Mouse (Mus musculus) hindbrain, postnatal 0 days (tissue): ENCODE measurements around the gene Pim3. TPM values are rescaled to one million over a fixed set of nuclear protein-coding genes. Genes with fewer than 3 reads are reported as not detected.

Experiments
- ATAC-seq: fragments of 200-750 bp; cut with Nextera tagmentation; 2 replicates; pipeline ENCODE4 v1.8.0; 2017; ENCODE audit warnings: mild to moderate bottlenecking, moderate TSS enrichment, moderate library complexity
- DNase-seq: peaks from one replicate; pipeline ENCODE4 v3.0.0-alpha.2; 2015; ENCODE audit warnings: low spot score
- H3K27ac ChIP-seq: fragments of 300-500 bp; sonication (generic); 2 replicates; pipeline ENCODE4 v1.5.1; 2014; ENCODE audit warnings: mild to moderate bottlenecking
- H3K27me3 ChIP-seq: fragments of 300-500 bp; sonication (generic); 2 replicates; pipeline ENCODE4 v1.6.1; 2014; ENCODE audit warnings: low read length, mixed read lengths; ENCODE audit not compliant: insufficient read depth
- H3K36me3 ChIP-seq: fragments of 300-500 bp; sonication (generic); 2 replicates; pipeline ENCODE4 v1.6.1; 2014; ENCODE audit warnings: low read length, mixed read lengths; ENCODE audit not compliant: insufficient read depth
- H3K4me1 ChIP-seq: fragments of 300-500 bp; sonication (generic); 2 replicates; pipeline ENCODE4 v1.6.1; 2014; ENCODE audit warnings: antibody characterized with exemption, low read length, mixed read lengths; ENCODE audit not compliant: insufficient read depth
- H3K4me2 ChIP-seq: fragments of 300-500 bp; sonication (generic); 2 replicates; pipeline ENCODE4 v1.6.1; 2014; ENCODE audit warnings: low read depth, mild to moderate bottlenecking, low read length, moderate library complexity, mixed read lengths
- H3K4me3 ChIP-seq: fragments of 300-500 bp; sonication (generic); 2 replicates; pipeline ENCODE4 v1.5.1; 2014; ENCODE audit warnings: low read length
- H3K9ac ChIP-seq: fragments of 300-500 bp; sonication (generic); replicated peaks from 2 replicates; pipeline ENCODE4 v1.6.1; 2014; ENCODE audit warnings: mild to moderate bottlenecking, low read length, moderate library complexity, mixed read lengths
- H3K9me3 ChIP-seq: fragments of 300-500 bp; sonication (generic); 2 replicates; pipeline ENCODE4 v1.6.1; 2016; ENCODE audit warnings: low read length, mixed read lengths
- CTCF ChIP-seq: IDR thresholded peaks from 2 replicates; pipeline ENCODE4 v1.5.1; 2016; ENCODE audit warnings: antibody characterized with exemption, control low read depth, low read depth
- WGBS: fragments of 180-500 bp; shearing (Covaris S2); extraction: QIAGEN DNeasy Blood & Tissue Kit; methylation state at CpG from one replicate; pipeline ENCODE4 v1.1.7; 2014; 5-methylcytosine and 5-hydroxymethylcytosine counted together
- polyA plus RNA-seq: library from polyadenylated mRNA; unstranded; fragments of >200 nt; fragmentation: Nextera tagmentation; extraction: Ambion mirVana; gene quantifications from 2 replicates; pipeline ENCODE4 v1.2.1, GENCODE M21; 2015
- total RNA-seq: library from RNA; depleted of rRNA; stranded (reverse); fragments of >200 nt; gene quantifications from 2 replicates; pipeline ENCODE4 v1.2.3, GENCODE M21; 2014

Pim3 gene
- total and polyA plus RNA-seq, 2 experiments from 2014 or later = 69.8 to 104 TPM

DNA sequence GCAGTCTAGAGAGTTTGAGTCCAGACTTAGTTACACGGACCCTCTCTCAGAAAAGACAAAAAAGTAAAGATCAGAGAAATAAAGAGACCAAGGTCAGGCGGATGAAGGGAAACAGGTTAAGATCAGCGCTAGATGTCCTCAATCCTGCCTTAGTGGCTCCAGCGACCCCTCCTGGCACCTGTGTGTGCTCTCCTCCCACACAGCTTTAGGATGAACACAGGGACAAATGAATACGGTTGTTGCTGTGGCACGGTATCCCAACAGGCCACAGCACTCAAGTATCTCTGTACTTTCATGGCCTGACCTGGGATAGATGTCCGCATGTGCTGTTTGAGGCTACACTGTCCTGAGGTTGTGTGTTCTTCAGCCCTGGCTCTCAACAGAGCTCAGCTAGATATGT, 33.1 kb downstream of the Pim3 start:
- no peak for ATAC-seq
- Histone ChIP-seq H3K9me3 (no peaks in the 10 kb centered on the region), H3K9ac (no peak overlapping the region), H3K4me1 (peaks cover 5% of the 10 kb centered on the region; the same call in 1 of the 2 replicates), H3K4me2 (no peak overlapping the region), H3K4me3 (no peak overlapping the region), H3K27ac (no peak overlapping the region), H3K36me3 (no peaks in the 10 kb centered on the region), H3K27me3 (no peaks in the 10 kb centered on the region)
- no peak; the same call in 1 of the 2 replicates for TF ChIP-seq CTCF
- WGBS = 69% methylated on average over 7 of the region's 7 CpGs
- DNase-seq = no peak

DNA sequence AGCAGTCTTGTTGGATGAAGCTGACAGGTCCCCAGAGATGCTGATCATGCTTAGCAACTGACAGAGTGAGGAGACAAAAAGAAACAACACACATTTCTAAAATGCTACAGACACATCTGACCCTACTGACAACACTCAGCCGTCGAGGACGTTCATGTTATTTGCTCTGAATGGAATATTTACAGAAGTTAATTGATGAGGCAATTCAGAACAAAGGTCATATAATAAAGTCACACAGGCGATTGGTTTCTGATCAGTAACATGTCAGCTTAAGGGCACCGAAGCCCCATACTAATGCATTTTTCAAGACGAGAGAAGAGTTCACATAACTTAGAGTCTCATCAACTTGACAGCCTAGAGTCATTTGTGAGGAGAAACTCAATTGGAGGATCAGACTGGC, 33.9 kb downstream of the Pim3 start:
- Histone ChIP-seq H3K9ac (no peak overlapping the region), H3K4me3 (no peak overlapping the region), H3K27ac (no peak overlapping the region), H3K9me3 (no peaks in the 10 kb centered on the region), H3K36me3 (no peaks in the 10 kb centered on the region), H3K4me2 (no peak overlapping the region), H3K27me3 (no peaks in the 10 kb centered on the region), H3K4me1 (peaks cover 4% of the 10 kb centered on the region; the same call in 1 of the 2 replicates)
- no peak for TF ChIP-seq CTCF
- ATAC-seq = no peak
- no peak for DNase-seq
- 83% methylated on average over 6 of the region's 6 CpGs for WGBS

DNA sequence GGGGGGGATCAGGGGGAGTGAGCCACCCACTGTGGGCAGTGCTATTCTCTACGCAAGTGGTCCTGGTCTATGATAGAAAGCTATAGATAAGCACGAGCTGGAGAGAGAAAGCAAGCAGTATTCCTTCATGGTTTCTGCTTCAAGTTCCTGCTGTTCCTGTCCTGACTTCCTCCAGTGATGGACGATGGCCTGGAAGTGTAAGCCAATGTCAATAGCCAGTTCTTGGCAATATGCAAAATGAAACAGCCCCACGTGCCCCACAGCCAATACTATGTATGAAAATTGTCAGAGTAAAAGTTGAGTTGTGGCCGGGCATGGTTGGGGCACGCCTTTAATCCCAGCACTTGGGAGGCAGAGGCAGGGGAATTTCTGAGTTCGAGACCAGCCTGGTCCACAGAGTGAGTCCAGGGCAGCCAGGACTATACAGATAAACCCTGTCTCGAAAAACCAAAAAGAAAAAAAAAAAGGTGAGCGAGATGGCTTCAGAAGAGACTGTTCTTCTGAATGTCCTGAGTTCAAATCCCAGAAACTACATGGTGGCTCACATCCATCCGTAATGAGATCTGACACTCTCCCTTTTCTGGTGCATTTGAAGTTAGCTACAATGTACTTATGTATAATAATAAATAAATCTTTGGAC, 34.5 kb downstream of the Pim3 start:
- Histone ChIP-seq H3K9me3 (no peaks in the 10 kb centered on the region), H3K36me3 (no peaks in the 10 kb centered on the region), H3K4me3 (no peak overlapping the region), H3K9ac (no peak overlapping the region), H3K27me3 (no peaks in the 10 kb centered on the region), H3K27ac (no peak overlapping the region), H3K4me1 (no peaks in the 10 kb centered on the region), H3K4me2 (no peak overlapping the region)
- 82% methylated on average over 10 of the region's 10 CpGs for WGBS
- no peak for DNase-seq
- no peak for TF ChIP-seq CTCF
- no peak for ATAC-seq

DNA sequence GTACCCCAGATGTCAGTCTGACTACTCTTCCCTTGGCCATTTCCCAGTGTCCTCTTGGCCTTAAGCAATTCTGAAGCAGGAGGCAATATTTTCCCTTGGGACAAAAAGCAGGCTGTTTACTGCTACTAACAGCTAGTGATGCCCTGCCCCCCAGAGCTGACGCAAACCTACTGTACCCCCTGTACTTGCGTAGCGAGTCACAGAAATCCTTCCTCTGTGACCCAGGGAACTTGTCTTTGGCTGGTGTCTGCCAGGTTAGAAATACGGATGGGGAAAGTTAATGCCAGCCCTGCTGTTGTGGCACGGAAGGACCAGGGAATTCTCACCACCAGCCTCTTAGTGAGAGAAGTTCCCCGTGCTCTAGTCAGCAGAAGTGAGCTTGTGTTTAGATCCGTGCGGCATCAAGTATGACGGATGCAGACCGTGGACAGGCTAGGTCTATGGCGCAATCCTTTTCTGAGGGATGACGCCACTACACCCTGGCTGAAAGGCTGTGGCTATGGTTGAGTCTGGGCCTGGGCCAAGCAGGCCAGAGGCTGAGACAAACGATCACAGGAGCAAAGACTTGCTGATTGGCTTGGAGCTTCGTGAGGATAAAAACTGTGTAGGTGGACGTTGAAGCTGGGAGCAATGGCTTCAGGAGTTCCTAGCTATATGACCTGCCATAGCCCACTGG, 40.4 kb downstream of the Pim3 start:
- 90% methylated on average over 15 of the region's 15 CpGs for WGBS
- Histone ChIP-seq H3K27me3 (no peaks in the 10 kb centered on the region), H3K4me2 (no peak overlapping the region), H3K4me1 (no peaks in the 10 kb centered on the region), H3K27ac (no peak overlapping the region), H3K36me3 (no peaks in the 10 kb centered on the region), H3K9ac (no peak overlapping the region), H3K4me3 (no peak overlapping the region), H3K9me3 (no peaks in the 10 kb centered on the region)
- TF ChIP-seq CTCF = no peak
- DNase-seq = no peak
- no peak for ATAC-seq

DNA sequence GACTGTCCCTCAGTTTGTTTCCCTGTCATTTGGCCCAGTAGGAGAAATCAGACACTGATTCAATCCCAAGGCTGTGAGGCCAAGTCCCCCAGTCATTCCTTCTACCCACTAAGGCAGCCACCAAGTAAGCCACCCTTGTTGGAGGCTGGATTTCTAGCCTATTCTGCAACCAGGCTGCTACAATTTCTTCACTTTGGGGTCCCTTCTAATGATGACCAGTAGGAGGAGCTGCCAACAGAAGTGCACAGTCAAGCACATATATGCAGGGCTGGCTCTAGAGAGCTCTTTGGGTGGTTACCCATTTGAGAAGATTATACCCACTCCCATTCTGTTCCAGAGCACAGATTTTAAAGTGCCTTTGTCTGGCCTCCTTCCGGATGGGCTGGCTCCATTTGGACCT, 41.1 kb downstream of the Pim3 start:
- Histone ChIP-seq H3K27ac (no peak overlapping the region), H3K9me3 (no peaks in the 10 kb centered on the region), H3K36me3 (no peaks in the 10 kb centered on the region), H3K4me1 (no peaks in the 10 kb centered on the region), H3K4me2 (no peak overlapping the region), H3K9ac (no peak overlapping the region), H3K27me3 (no peaks in the 10 kb centered on the region), H3K4me3 (no peak overlapping the region)
- DNase-seq (no peak), ATAC-seq (no peak)
- WGBS = 85% methylated on average over 1 of the region's 1 CpGs
- peak; percentile 44 for TF ChIP-seq CTCF

DNA sequence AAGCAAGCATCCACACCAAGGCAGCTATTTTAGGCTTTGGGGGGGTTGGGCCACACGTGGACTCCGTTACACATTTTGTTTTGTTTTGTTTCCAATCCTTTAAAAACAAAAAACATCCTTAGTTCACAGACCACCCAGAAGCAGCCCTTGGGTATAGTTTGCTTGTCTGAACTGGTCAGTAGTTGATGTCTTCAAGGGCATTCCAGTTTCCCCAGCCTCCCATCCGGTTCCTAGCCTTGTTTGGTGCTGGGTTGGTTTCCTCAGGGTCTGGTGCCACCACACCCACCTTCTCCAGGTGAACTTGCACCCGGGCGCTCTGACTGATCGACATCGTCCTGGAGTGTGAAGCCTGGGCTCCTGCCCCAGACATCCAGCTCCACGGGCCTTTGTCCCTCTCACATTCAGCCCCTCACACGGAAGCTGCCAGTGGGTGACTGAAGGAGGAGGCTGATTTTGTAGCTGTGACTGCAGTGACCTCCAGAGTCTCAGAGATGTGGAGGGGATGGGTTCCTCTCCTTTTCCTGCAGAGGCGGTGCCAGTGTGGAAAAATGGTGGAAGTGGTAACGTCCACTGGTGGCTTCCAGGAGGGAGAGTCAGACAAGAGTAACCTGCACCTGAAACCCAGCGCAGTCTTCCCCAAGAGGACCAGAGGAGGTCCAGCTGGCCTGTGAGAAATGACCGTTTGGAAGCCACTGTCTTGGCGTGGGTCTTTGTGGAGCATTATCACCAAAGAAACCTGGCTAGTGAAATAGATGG, 42.2 kb downstream of the Pim3 start:
- Histone ChIP-seq H3K27ac (no peak overlapping the region), H3K9me3 (no peaks in the 10 kb centered on the region), H3K36me3 (no peaks in the 10 kb centered on the region), H3K4me2 (no peak overlapping the region), H3K4me1 (no peaks in the 10 kb centered on the region), H3K9ac (no peak overlapping the region), H3K27me3 (no peaks in the 10 kb centered on the region), H3K4me3 (no peak overlapping the region)
- WGBS = 82% methylated on average over 14 of the region's 14 CpGs
- no peak for TF ChIP-seq CTCF
- ATAC-seq (no peak), DNase-seq (no peak)

DNA sequence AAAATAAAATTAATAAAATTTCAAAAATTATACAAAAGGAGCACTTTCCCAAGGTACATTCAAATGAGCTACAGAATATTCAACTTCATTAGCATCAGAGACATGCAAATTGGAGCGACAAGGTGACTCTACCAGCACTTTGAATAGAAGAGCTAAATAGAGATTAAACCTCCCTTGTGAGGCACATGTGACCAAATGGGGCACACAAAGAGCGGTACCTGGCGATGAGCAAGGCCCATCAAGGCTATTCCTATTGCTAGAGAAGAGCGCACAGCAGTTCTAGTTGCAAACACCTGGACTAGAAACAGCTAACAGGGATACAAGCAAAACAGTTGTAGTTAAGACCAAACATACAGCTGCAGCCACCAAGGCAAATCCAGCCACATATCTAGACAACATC, 44.4 kb downstream of the Pim3 start:
- no peaks in the 10 kb centered on the region for H3K4me1 ChIP-seq
- no peak overlapping the region for H3K4me2 ChIP-seq
- TF ChIP-seq CTCF = no peak
- H3K4me3 ChIP-seq = no peak overlapping the region
- H3K36me3 ChIP-seq = no peaks in the 10 kb centered on the region
- no peaks in the 10 kb centered on the region for H3K27me3 ChIP-seq
- 74% methylated on average over 4 of the region's 4 CpGs for WGBS
- ATAC-seq = no peak
- no peak overlapping the region for H3K27ac ChIP-seq
- H3K9me3 ChIP-seq = no peaks in the 10 kb centered on the region
- no peak overlapping the region for H3K9ac ChIP-seq
- no peak for DNase-seq
